Mouse (Mus musculus) forebrain, embryonic 10.5 days (tissue): ENCODE measurements at regions not wholly inside any gene's neighbourhood (a gene's known extent, or its start where the extent isn't known, plus 50 kb on each side); places are given as distances from the start of the nearest gene placed in this dataset.

Experiments
- DNase-seq: peaks from one replicate; pipeline ENCODE4 v3.0.0-alpha.2; 2017; ENCODE audit warnings: low spot score; ENCODE audit errors: extremely low spot score
- H3K27ac ChIP-seq: fragments of 300-500 bp; sonication (generic); 2 replicates; pipeline ENCODE4 v1.5.1; 2016; ENCODE audit warnings: mild to moderate bottlenecking
- H3K27me3 ChIP-seq: fragments of 300-500 bp; sonication (generic); 2 replicates; pipeline ENCODE4 v1.6.1; 2016; ENCODE audit warnings: mild to moderate bottlenecking; ENCODE audit not compliant: poor library complexity, severe bottlenecking
- H3K36me3 ChIP-seq: fragments of 300-500 bp; sonication (generic); replicated peaks from 2 replicates; pipeline ENCODE4 v1.6.1; 2016; ENCODE audit warnings: mild to moderate bottlenecking, moderate library complexity
- H3K4me1 ChIP-seq: fragments of 300-500 bp; sonication (generic); 2 replicates; pipeline ENCODE4 v1.6.1; 2016
- H3K4me3 ChIP-seq: fragments of 300-500 bp; sonication (generic); 2 replicates; pipeline ENCODE4 v1.5.1; 2016; ENCODE audit warnings: mild to moderate bottlenecking, moderate library complexity
- H3K9me3 ChIP-seq: fragments of 300-500 bp; sonication (generic); 2 replicates; pipeline ENCODE4 v1.6.1; 2016; ENCODE audit warnings: mild to moderate bottlenecking, moderate library complexity
- WGBS: fragments of 180-500 bp; shearing (Covaris S2); methylation state at CpG from one replicate; pipeline ENCODE4 v1.1.7; 2016; 5-methylcytosine and 5-hydroxymethylcytosine counted together

GRCm38 (mm10) chr15:41347221-41347620 lies 1213.1 kb downstream of the 9330182O14Rik start:
- 93% methylated on average over 5 of the region's 5 CpGs for WGBS
- Histone ChIP-seq H3K27ac (no peak overlapping the region), H3K36me3 (no peaks in the 10 kb centered on the region), H3K4me3 (no peak overlapping the region), H3K27me3 (no peaks in the 10 kb centered on the region), H3K9me3 (no peaks in the 10 kb centered on the region), H3K4me1 (peaks cover 2% of the 10 kb centered on the region; the same call in 1 of the 2 replicates)
- DNase-seq = no peak

GRCm38 (mm10) chr15:41352129-41352528 lies 1218.0 kb downstream of the 9330182O14Rik start:
- no peaks in the 10 kb centered on the region for H3K9me3 ChIP-seq
- H3K27ac ChIP-seq = no peak overlapping the region
- DNase-seq = no peak
- no peaks in the 10 kb centered on the region for H3K27me3 ChIP-seq
- peaks cover 3% of the 10 kb centered on the region; the same call in 1 of the 2 replicates for H3K4me1 ChIP-seq
- 30% methylated on average over 1 of the region's 2 CpGs for WGBS
- H3K36me3 ChIP-seq = no peaks in the 10 kb centered on the region
- no peak overlapping the region for H3K4me3 ChIP-seq

GRCm38 (mm10) chr15:41359276-41359675 lies 1225.1 kb downstream of the 9330182O14Rik start:
- no peak for DNase-seq
- Histone ChIP-seq H3K4me1 (no peaks in the 10 kb centered on the region), H3K27ac (no peak overlapping the region), H3K4me3 (no peak overlapping the region), H3K9me3 (no peaks in the 10 kb centered on the region), H3K36me3 (no peaks in the 10 kb centered on the region), H3K27me3 (no peaks in the 10 kb centered on the region)
- WGBS = 93% methylated on average over 4 of the region's 4 CpGs

- H3K27me3 ChIP-seq = no peaks in the 10 kb centered on the region
- no peaks in the 10 kb centered on the region for H3K9me3 ChIP-seq
- 85% methylated on average over 1 of the region's 1 CpGs for WGBS
- no peak for DNase-seq
- no peaks in the 10 kb centered on the region for H3K36me3 ChIP-seq
- no peaks in the 10 kb centered on the region for H3K4me1 ChIP-seq
- H3K4me3 ChIP-seq = no peak overlapping the region
- H3K27ac ChIP-seq = no peak overlapping the region
These were observed 1240.5 kb downstream of the 9330182O14Rik start for GRCm38 (mm10) chr15:41374669-41375068.

- Histone ChIP-seq H3K4me3 (no peak overlapping the region), H3K36me3 (no peaks in the 10 kb centered on the region), H3K27ac (no peak overlapping the region), H3K9me3 (no peaks in the 10 kb centered on the region), H3K4me1 (no peaks in the 10 kb centered on the region), H3K27me3 (no peaks in the 10 kb centered on the region)
- 87% methylated on average over 4 of the region's 4 CpGs for WGBS
- no peak for DNase-seq
These were observed 1241.7 kb downstream of the 9330182O14Rik start for GRCm38 (mm10) chr15:41375906-41376305.

GRCm38 (mm10) chr15:41379637-41380036 lies 1245.5 kb downstream of the 9330182O14Rik start:
- H3K27me3 ChIP-seq = no peaks in the 10 kb centered on the region
- H3K36me3 ChIP-seq = no peaks in the 10 kb centered on the region
- H3K9me3 ChIP-seq = no peaks in the 10 kb centered on the region
- no peak overlapping the region for H3K27ac ChIP-seq
- DNase-seq = no peak
- no peak overlapping the region for H3K4me3 ChIP-seq
- 90% methylated on average over 5 of the region's 5 CpGs for WGBS
- no peaks in the 10 kb centered on the region for H3K4me1 ChIP-seq

- no peaks in the 10 kb centered on the region for H3K27me3 ChIP-seq
- no peak overlapping the region for H3K27ac ChIP-seq
- no peaks in the 10 kb centered on the region for H3K36me3 ChIP-seq
- H3K4me3 ChIP-seq = no peak overlapping the region
- no peaks in the 10 kb centered on the region for H3K9me3 ChIP-seq
- WGBS = 96% methylated on average over 7 of the region's 7 CpGs
- DNase-seq = no peak
- no peaks in the 10 kb centered on the region for H3K4me1 ChIP-seq
These were observed 1246.3 kb downstream of the 9330182O14Rik start for GRCm38 (mm10) chr15:41380429-41380828.

- no peaks in the 10 kb centered on the region for H3K9me3 ChIP-seq
- DNase-seq = no peak
- no peaks in the 10 kb centered on the region for H3K36me3 ChIP-seq
- H3K27me3 ChIP-seq = no peaks in the 10 kb centered on the region
- no peak overlapping the region for H3K4me3 ChIP-seq
- WGBS = 36% methylated on average over 2 of the region's 2 CpGs
- H3K27ac ChIP-seq = no peak overlapping the region
- H3K4me1 ChIP-seq = no peaks in the 10 kb centered on the region
These were observed 1256.5 kb downstream of the 9330182O14Rik start for GRCm38 (mm10) chr15:41390699-41391098.
